Mouse (Mus musculus) limb, embryonic 15.5 days (tissue): ENCODE results near the gene Vps36. TPM values are rescaled to one million over a fixed set of nuclear protein-coding genes. Genes with fewer than 3 reads are reported as not detected.

ENCODE experiments used
- ATAC-seq: fragments of 200-750 bp; cut with Nextera tagmentation; 2 replicates; pipeline ENCODE4 v1.8.0; 2017; ENCODE audit warnings: low read depth, moderate TSS enrichment; ENCODE audit not compliant: insufficient number of reproducible peaks, low FRiP score, low TSS enrichment
- H3K27ac ChIP-seq: fragments of 300-500 bp; sonication (generic); 2 replicates; pipeline ENCODE4 v1.5.1; 2015; ENCODE audit warnings: moderate library complexity, mild to moderate bottlenecking, inconsistent platforms
- H3K27me3 ChIP-seq: fragments of 300-500 bp; sonication (generic); 2 replicates; pipeline ENCODE4 v1.6.1; 2015; ENCODE audit warnings: inconsistent platforms
- H3K36me3 ChIP-seq: fragments of 300-500 bp; sonication (generic); 2 replicates; pipeline ENCODE4 v1.6.1; 2015; ENCODE audit warnings: inconsistent platforms
- H3K4me1 ChIP-seq: fragments of 300-500 bp; sonication (generic); 2 replicates; pipeline ENCODE4 v1.6.1; 2015; ENCODE audit warnings: inconsistent platforms
- H3K4me2 ChIP-seq: fragments of 300-500 bp; sonication (generic); 2 replicates; pipeline ENCODE4 v1.6.1; 2015; ENCODE audit warnings: mild to moderate bottlenecking, inconsistent platforms
- H3K4me3 ChIP-seq: fragments of 300-500 bp; sonication (generic); 2 replicates; pipeline ENCODE4 v1.5.1; 2015; ENCODE audit warnings: mild to moderate bottlenecking, inconsistent platforms
- H3K9ac ChIP-seq: fragments of 300-500 bp; sonication (generic); 2 replicates; pipeline ENCODE4 v1.6.1; 2015; ENCODE audit warnings: inconsistent platforms
- H3K9me3 ChIP-seq: fragments of 300-500 bp; sonication (generic); 2 replicates; pipeline ENCODE4 v1.6.1; 2016; ENCODE audit warnings: inconsistent platforms
- WGBS: fragments of 180-500 bp; shearing (Covaris S2); methylation state at CpG from one replicate; pipeline ENCODE4 v1.1.7; 2015; 5-methylcytosine and 5-hydroxymethylcytosine counted together
- polyA plus RNA-seq: library from polyadenylated mRNA; unstranded; fragments of >200 nt; fragmentation: Nextera tagmentation; extraction: Ambion mirVana; gene quantifications from 2 replicates; pipeline ENCODE4 v1.2.1, GENCODE M21; 2015

Vps36 gene
- polyA plus RNA-seq: 35.3 and 39.3 TPM in 2 replicates

DNA sequence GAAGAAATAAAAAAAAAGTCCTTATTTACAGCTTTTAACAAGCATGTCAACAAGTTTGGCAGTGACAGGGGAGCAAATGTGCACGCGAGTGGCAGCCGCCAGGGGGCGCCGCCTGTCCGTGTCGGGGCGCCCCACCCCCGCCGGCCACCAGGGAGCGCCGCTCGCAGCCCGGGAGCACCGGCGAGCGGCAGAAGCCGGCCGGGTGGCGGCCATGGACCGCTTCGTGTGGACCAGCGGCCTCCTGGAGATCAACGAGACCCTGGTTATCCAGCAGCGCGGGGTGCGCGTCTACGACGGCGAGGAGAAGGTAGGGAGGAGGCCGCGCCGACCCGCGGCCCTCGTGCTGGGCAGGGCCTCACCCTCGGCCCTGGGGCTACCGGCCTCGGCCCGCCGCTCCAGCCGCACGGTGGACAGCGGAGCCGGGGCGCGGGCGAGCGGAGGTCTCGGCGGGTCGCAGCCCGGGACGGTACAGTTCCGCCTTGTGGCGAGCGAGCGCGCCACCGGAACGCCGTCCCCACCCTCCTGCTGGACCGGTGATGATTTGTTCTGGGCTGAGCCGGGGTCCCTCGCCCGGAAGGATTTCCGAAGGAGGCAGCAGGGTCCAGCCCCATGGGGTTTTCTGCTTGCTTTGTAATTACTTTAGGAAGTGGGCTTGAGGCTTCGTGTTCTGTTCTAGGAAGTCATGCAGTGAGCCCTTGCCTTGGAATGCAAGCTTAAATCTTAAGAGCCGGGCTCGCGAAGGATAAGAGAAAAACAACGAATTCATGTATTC lies at the start of gene Vps36:
TSS of gene Vps36 (plus strand) at position 150 of the 772 bp plus-strand sequence.
- peak within 1 kb of the TSS; percentile 86 for H3K4me3 ChIP-seq
- peak within 1 kb of the TSS; percentile 94 for H3K9ac ChIP-seq
- peak within 1 kb of the TSS; percentile 99 for H3K27ac ChIP-seq
- peak within 1 kb of the TSS; percentile 45 for H3K4me2 ChIP-seq
- no peaks in the 10 kb centered on the region for H3K36me3 ChIP-seq
- peaks cover 9% of the 10 kb centered on the region for H3K4me1 ChIP-seq
- 0% methylated on average over 70 of the region's 73 CpGs for WGBS
- no peaks in the 10 kb centered on the region for H3K9me3 ChIP-seq
- ATAC-seq: peak; percentile 91
- H3K27me3 ChIP-seq: no peaks in the 10 kb centered on the region

DNA sequence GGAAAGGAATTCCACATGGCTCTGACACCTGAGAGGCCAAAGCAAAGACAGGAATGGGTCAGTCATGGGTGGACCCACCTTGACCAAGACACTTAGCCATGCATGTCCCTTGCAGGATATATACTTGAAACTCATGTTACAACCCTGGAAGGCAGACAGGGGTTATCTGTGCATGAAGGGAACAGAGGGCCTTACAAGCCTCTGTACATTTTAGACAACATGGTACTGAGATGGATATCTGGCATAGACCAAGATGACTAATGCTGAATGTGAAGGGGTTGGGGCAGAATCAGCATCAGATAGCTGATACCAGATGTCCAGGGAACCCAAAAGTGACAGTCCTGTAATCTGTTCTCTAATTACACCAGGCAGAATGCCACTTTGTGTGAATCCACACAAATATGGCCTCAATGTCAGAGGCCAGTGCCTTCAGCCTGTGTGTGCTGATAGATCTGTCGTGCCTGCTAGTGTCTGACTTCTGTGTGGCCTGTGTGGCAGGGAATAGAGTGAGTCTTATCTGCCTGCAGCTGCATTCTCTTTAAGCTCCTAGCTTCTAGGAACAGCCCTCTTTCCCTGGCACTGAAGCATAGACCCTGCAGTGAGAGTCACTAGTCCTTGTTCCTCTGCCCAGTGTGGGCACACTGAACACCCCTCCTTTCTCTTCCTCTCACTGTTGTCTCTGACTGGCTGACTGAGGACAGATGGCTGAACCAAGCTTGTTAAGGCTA lies 48.7 kb upstream of the Vps36 start:
- no peaks in the 10 kb centered on the region for H3K9me3 ChIP-seq
- no peak for ATAC-seq
- no peaks in the 10 kb centered on the region for H3K4me1 ChIP-seq
- peaks cover 9% of the 10 kb centered on the region for H3K36me3 ChIP-seq
- no peak overlapping the region for H3K4me2 ChIP-seq
- no peak overlapping the region for H3K4me3 ChIP-seq
- no peak overlapping the region for H3K9ac ChIP-seq
- no peaks in the 10 kb centered on the region for H3K27me3 ChIP-seq
- no peak overlapping the region for H3K27ac ChIP-seq
- WGBS: 89% methylated on average over 1 of the region's 1 CpGs

DNA sequence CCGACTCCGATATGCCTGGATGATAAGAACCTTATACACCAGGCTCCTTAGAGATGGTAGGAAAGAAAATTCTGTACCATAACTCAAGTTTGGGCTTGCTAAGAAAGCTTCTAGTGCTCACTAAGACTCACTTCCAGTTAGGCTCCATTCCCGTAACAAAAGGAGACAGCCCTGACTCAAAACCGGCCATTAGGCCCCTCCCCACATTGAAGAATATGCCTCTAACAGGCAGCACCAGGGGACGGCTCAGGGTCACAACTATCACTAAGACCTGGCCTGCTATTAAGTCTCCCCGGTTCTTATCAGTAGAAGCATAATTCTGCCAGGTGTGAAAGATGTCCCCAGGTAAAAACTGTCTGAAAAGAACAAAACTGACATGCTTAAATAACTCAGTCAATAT lies 46.8 kb upstream of the Vps36 start:
- H3K4me3 ChIP-seq: no peak overlapping the region
- 72% methylated on average over 6 of the region's 6 CpGs for WGBS
- no peak overlapping the region for H3K9ac ChIP-seq
- no peaks in the 10 kb centered on the region for H3K4me1 ChIP-seq
- H3K27ac ChIP-seq: no peak overlapping the region
- ATAC-seq: no peak
- H3K4me2 ChIP-seq: no peak overlapping the region
- H3K27me3 ChIP-seq: no peaks in the 10 kb centered on the region
- peaks cover 9% of the 10 kb centered on the region for H3K36me3 ChIP-seq
- no peaks in the 10 kb centered on the region for H3K9me3 ChIP-seq

DNA sequence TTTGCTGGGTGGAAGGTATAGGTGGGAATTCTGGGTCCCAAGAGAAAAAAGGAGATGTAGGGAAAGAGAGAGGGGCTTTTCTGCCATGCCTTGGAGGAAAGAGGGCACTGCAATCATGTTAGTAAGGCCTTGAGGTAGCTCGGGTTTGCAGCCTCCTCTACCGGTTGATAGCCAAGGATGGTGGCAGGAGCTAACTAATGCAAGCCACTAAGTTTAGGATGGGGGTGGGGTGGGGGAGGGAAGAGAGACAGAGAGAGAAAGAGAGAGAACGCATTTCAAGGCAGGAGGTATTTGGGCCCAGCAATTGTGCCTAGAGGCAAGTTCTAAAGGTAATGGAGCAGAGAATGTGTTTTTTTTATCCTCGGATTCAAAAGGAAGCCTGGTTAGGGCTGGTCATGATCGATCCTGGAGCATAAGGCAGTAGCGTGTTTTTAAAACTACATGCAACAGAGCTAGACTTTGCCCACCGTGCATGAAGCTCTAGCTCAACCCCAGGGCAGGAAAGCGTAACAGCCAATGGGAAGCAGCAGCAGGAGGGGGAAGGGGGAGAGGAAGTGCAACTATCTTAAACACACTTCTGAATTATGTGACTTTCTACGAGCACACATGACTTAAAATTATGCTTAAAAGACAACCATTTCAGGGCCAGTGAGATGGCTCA lies 44.8 kb upstream of the Vps36 start:
- no peaks in the 10 kb centered on the region for H3K4me1 ChIP-seq
- WGBS: 71% methylated on average over 9 of the region's 9 CpGs
- H3K27me3 ChIP-seq: no peaks in the 10 kb centered on the region
- ATAC-seq: no peak
- H3K36me3 ChIP-seq: peaks cover 3% of the 10 kb centered on the region; the same call in 1 of the 2 replicates
- H3K9me3 ChIP-seq: no peaks in the 10 kb centered on the region
- no peak overlapping the region for H3K4me3 ChIP-seq
- no peak overlapping the region for H3K4me2 ChIP-seq
- H3K9ac ChIP-seq: no peak overlapping the region
- H3K27ac ChIP-seq: no peak overlapping the region

DNA sequence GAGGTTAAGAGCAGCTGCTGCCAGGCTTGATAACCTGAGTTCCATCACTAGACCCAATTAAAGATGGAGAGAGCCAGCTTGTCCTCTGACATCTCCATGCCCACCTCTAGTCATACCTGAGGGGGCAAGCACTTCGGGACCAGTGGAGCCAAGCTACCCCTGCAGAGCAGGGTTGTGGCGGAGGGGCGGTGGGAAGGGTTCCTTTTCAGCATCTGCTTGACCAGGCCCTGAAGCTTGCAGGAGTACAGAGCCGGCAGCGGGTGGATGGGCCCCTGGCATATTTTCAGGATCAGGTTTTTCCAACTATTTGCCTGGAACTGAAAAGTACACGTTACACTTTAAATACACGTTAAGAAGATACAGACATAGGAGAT lies 44.3 kb upstream of the Vps36 start:
- Histone ChIP-seq H3K27me3 (no peaks in the 10 kb centered on the region), H3K4me1 (no peaks in the 10 kb centered on the region), H3K4me2 (no peak overlapping the region), H3K36me3 (peaks cover 3% of the 10 kb centered on the region; the same call in 1 of the 2 replicates), H3K4me3 (no peak overlapping the region), H3K9me3 (no peaks in the 10 kb centered on the region), H3K9ac (no peak overlapping the region), H3K27ac (no peak overlapping the region)
- ATAC-seq: no peak
- 89% methylated on average over 7 of the region's 7 CpGs for WGBS

DNA sequence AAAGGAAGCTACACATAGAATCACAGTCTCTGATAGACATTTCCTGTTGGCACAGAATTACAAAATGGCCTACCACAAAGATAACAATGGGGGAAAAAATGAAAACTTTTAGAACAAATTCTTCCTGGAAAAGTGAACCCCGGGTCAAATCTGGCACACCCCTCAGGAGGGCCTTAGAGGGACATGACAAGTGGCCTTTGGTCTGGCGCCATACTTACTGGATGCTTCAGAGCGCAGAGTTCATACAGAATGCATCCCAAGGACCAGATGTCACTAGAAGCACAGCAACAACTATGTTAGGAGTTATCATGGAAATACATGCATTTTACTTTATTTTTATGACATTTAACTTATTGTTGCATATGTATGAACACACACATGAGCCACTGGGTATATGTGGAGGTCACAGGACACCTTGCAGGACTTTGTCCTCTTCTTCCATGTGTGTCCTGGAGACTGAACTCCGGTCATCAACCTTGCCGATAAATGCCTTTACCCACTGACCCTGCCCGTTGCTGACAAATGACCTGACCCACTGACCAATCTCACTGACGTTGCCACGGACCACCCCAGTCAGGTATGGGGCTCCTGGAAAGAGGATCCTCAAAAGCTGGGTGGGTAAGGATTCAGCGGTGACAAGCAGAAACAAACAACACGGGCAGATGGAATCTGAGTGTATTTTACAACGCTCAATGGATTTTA lies 42.8 kb upstream of the Vps36 start:
- Histone ChIP-seq H3K4me3 (no peak overlapping the region), H3K4me2 (no peak overlapping the region), H3K27ac (no peak overlapping the region), H3K36me3 (peaks cover 3% of the 10 kb centered on the region; the same call in 1 of the 2 replicates), H3K27me3 (no peaks in the 10 kb centered on the region), H3K4me1 (no peaks in the 10 kb centered on the region), H3K9ac (no peak overlapping the region), H3K9me3 (no peaks in the 10 kb centered on the region)
- ATAC-seq: no peak
- WGBS: 87% methylated on average over 11 of the region's 11 CpGs

DNA sequence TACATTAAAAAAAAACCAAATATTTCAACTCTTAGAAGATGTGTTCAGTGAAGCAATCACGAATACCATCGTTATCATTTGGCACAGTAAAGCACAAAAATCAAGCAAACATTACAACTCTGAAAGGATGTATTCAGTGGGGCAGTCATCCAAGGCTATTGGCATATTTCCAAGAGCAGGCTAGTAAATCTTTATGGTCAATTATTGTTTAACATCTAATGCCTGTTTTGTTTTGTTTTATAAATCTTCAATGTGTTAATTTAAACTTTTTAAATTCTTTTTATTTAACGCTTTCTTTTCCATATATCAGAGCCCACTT lies 42.3 kb upstream of the Vps36 start:
- Histone ChIP-seq H3K27ac (no peak overlapping the region), H3K9ac (no peak overlapping the region), H3K27me3 (no peaks in the 10 kb centered on the region), H3K9me3 (no peaks in the 10 kb centered on the region), H3K4me2 (no peak overlapping the region), H3K4me3 (no peak overlapping the region), H3K36me3 (peaks cover 8% of the 10 kb centered on the region; the same call in 1 of the 2 replicates), H3K4me1 (no peaks in the 10 kb centered on the region)
- WGBS: 54% methylated on average over 3 of the region's 3 CpGs
- no peak for ATAC-seq

DNA sequence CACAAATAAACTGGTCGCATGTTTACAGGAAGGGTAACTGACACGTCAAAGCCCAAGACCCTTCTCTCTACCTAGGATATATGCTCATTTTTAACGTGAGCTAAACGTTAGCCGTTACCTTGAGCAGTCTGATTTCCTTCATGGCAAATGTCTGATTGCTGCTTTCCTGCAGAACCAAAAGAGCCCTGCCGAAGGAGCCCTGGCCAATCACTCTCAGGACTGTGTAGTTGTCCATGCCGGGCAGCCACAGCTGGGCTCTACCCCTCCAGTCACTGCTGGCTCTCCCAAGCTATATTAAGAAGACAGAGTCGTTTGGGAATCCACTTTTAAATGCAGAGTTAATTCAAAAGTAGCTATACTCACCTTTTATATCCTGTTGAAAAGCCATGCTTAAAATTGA lies 30.4 kb upstream of the Vps36 start:
- Histone ChIP-seq H3K4me2 (no peak overlapping the region), H3K27ac (no peak overlapping the region), H3K9me3 (no peaks in the 10 kb centered on the region), H3K9ac (no peak overlapping the region), H3K4me1 (peaks cover 7% of the 10 kb centered on the region; the same call in 1 of the 2 replicates), H3K4me3 (no peak overlapping the region), H3K36me3 (peaks cover 12% of the 10 kb centered on the region), H3K27me3 (no peaks in the 10 kb centered on the region)
- 76% methylated on average over 8 of the region's 8 CpGs for WGBS
- no peak for ATAC-seq

DNA sequence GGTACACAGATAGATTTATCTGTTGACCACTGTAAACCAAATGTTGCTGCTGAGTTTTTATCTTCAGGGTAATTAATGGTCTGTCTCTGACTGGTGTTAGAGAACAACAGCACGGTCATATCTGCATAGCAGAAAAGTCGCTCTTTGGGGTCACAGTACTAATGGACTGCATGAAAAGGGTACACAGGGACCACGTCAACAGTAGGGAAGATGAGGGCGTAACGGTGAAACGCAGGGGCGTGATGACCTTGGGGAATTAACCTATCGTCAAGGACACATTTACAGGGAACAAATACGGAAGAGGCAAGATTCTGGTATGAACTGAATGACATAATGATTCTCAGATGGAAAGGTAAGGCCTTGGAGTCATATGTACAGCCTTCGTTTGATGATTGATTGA lies 28.2 kb upstream of the Vps36 start:
- Histone ChIP-seq H3K36me3 (peaks cover 17% of the 10 kb centered on the region), H3K27me3 (no peaks in the 10 kb centered on the region), H3K4me2 (no peak overlapping the region), H3K4me3 (no peak overlapping the region), H3K9me3 (no peaks in the 10 kb centered on the region), H3K4me1 (peaks cover 9% of the 10 kb centered on the region; the same call in 1 of the 2 replicates), H3K27ac (no peak overlapping the region), H3K9ac (no peak overlapping the region)
- ATAC-seq: no peak
- 87% methylated on average over 10 of the region's 10 CpGs for WGBS

DNA sequence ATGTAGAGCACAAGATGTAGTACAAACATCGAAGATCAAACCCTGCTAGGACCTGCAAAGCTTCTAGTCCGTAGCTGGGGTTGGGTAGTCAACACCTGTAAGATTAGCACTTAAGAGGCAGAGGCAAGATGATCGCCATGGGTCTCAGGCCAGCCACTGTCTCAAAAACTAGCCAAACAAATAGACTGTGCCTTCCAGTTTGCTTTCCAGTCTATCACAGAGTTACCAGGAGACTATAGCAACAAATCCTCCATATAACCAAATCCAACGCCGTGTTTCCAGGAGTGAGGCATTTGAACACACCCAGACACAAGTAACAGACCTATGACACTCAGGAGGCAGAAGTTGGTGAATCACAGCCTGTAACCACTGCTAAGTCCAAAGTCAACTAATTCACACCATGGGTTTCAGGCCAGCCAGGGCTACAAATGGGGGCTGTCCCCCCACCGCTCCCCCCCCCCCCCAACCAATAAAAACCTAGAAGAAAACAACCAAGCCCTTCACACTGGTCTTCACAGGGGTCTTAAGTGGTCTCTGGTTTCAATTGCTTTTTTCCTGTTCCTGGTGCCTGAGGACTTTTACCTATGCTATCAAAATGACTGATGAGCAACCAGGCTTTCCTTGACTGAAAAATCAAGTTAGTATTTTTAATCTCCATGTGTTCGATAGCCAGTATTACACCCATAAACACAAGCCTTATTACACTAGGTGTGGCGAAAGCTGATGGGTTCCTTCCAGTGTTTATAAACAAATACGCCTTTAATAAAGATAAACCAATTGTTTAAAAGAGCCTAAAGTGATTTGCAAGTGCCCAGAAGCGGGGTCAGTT lies 27.1 kb upstream of the Vps36 start:
- Histone ChIP-seq H3K27me3 (no peaks in the 10 kb centered on the region), H3K4me1 (peaks cover 9% of the 10 kb centered on the region; the same call in 1 of the 2 replicates), H3K27ac (peak overlapping the region; percentile 74), H3K4me3 (peak overlapping the region; percentile 57), H3K9me3 (no peaks in the 10 kb centered on the region), H3K9ac (peak overlapping the region; percentile 42; the same call in 1 of the 2 replicates), H3K4me2 (peak overlapping the region; percentile 47), H3K36me3 (peaks cover 15% of the 10 kb centered on the region)
- 0 out of 2 replicates have a peak, but pooled peaks have one; percentile 0 for ATAC-seq
- 39% methylated on average over 10 of the region's 10 CpGs for WGBS
